Mouse (Mus musculus): ENCODE data around the gene Plac8. TPM values are rescaled to one million over a fixed set of nuclear protein-coding genes. Genes with fewer than 3 reads are reported as not detected.

Plac8 gene
- 1.8 and 3.0 TPM in 2 replicates for polyA plus RNA-seq (2016; fragmentation: Nextera tagmentation; extraction: Ambion mirVana)

DNA sequence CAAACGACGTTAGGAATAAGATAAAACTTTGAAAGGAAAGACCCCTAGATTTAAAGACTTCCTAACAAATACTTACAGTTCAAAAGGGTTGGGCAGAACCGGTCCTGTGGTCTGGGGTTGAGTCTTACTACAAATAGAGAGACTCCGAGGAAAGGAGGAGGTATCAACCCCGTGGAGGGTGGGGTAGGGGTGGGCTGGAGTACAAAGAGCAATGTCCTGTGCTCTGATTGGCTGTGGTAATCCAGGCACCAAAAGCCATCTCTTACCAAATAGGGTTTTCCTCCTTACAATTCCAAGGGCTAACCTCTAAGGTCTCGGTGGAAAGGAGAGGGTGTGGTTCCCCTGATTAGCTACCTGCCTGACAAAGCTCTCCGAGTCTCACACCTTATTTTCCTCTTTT, at the start of gene Plac8:
TSS of gene Plac8 (minus strand) at position 177 of the 400 bp plus-strand sequence.
- 52% methylated on average over 7 of the region's 7 CpGs for WGBS
- H3K4me1 ChIP-seq, result no peaks in the 10 kb centered on the region

DNA sequence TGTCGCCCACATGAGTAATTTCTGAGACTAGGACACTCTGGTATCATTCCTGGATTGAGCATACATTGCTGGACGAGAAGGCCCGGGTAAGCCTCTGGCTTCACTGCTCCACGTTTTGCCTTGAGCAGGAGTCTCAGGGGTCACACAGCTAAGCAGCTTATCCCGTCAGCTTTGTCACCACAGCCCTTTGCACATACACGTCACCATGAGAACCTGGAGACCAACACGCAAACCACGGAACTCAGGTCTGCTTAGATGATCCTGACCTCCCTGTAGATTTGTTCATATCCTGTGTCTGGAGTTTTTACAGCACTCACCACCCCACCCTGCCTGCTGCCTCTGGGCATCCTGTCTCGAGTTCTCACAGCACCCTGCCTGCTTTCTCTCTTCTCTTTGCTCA, 48.9 kb upstream of the Plac8 start:
- ATAC-seq (ENCODE audit: low FRiP score), result no peak
- H3K4me2 ChIP-seq (replicated peaks), result no peak overlapping the region
- H3K4me1 ChIP-seq, result no peaks in the 10 kb centered on the region
- H3K27me3 ChIP-seq, result no peaks in the 10 kb centered on the region
- no peak overlapping the region for H3K9ac ChIP-seq
- 72% methylated on average over 9 of the region's 9 CpGs for WGBS
- H3K4me3 ChIP-seq, result no peak overlapping the region
- H3K36me3 ChIP-seq, result no peaks in the 10 kb centered on the region
- no peaks in the 10 kb centered on the region for H3K9me3 ChIP-seq (replicated peaks)
- no peak overlapping the region for H3K27ac ChIP-seq

More for the DNA sequence above, at the start of gene Plac8:
- no peak within 1 kb of the TSS for H3K4me2 ChIP-seq (replicated peaks)
- no peak within 1 kb of the TSS for H3K27ac ChIP-seq
- no peaks in the 10 kb centered on the region for H3K9me3 ChIP-seq (replicated peaks)
- no peak for ATAC-seq (ENCODE audit: low FRiP score)
- H3K9ac ChIP-seq, result no peak within 1 kb of the TSS
- no peaks in the 10 kb centered on the region for H3K27me3 ChIP-seq
- no peak within 1 kb of the TSS for H3K4me3 ChIP-seq
- H3K36me3 ChIP-seq, result no peaks in the 10 kb centered on the region

DNA sequence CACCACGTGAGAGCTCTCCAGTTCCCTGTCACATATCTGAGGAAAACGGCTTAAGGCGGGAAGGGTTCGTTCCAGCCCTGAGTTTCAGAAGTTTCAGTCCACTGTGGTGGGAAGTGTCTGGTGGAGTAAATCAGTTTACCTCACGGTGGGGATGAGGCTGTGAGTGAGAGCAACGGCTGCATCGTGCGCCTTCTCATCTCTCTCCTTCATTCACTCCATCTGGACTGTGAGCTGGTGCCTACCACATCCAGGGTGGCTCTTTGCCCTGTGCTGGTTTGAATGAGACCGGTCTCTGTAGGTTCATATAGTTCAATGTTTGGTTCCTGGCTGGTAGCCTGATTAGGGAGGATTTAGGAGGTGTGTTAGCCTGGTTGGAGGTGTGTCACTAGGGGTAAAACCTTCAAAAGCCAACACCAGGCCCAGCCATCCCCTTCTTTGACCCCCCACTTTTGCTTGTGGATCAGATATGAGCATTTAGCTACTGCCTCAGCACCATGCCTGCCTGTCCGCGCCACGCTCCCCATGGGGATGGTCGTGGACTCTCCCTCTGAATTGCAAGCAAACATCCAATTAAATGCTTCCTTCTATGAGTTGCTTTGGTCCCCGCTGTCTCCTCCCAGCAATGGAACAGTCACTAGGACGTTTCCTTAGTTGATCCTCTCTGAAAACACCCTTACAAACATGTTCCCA, 47.7 kb upstream of the Plac8 start:
- Histone ChIP-seq H3K4me3 (no peak overlapping the region), H3K36me3 (no peaks in the 10 kb centered on the region), H3K4me2 (replicated peaks) (no peak overlapping the region), H3K9me3 (replicated peaks) (no peaks in the 10 kb centered on the region), H3K4me1 (no peaks in the 10 kb centered on the region), H3K27me3 (no peaks in the 10 kb centered on the region), H3K27ac (no peak overlapping the region), H3K9ac (no peak overlapping the region)
- WGBS, result 90% methylated on average over 15 of the region's 15 CpGs
- no peak for ATAC-seq (ENCODE audit: low FRiP score)

DNA sequence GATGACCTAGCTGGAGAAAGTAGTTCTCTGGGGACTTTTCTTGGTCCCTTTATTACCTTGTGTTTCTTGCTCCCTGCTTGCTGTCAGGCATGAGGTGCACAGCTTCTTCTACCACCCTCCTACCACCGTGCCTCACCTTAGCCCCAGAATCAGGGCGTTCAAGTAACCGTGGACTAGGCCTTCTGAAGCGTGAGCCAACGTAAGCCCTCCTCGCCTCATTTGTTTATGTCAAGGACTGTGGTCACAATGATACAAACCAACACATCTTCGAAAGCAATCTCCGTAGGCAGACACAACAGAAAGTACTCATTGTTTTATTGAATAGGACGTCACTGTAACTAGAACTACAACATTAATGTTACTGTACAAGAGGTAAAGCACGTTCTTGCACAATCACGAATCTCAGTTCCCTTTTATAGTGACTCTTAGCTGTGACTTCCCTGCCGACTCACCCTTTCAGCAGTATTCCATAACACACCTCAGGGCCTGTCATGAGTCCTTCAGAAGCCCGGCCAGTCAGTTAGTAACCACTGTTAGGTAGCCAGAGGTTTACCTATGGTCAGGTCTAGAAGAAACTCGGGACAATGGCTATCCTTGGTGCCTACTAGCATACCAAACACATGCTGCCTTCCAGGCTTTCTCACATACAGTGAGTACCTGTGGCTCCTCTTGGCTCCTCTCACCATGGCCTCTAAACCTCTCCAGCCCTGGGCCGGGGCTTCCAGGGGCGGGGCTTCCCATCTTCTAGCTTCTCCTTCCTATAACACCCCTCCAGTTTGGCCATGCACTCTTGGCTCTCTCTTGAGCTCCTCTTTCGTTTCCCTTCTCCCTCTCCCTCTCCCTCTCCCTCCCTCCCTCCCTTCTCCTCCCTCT, 42.1 kb upstream of the Plac8 start:
- no peak overlapping the region for H3K4me2 ChIP-seq (replicated peaks)
- ATAC-seq (ENCODE audit: low FRiP score), result no peak
- H3K9me3 ChIP-seq (replicated peaks), result no peaks in the 10 kb centered on the region
- WGBS, result 93% methylated on average over 17 of the region's 17 CpGs
- no peak overlapping the region for H3K27ac ChIP-seq
- no peaks in the 10 kb centered on the region for H3K36me3 ChIP-seq
- no peak overlapping the region for H3K9ac ChIP-seq
- H3K4me3 ChIP-seq, result no peak overlapping the region
- no peaks in the 10 kb centered on the region for H3K27me3 ChIP-seq
- H3K4me1 ChIP-seq, result no peaks in the 10 kb centered on the region

DNA sequence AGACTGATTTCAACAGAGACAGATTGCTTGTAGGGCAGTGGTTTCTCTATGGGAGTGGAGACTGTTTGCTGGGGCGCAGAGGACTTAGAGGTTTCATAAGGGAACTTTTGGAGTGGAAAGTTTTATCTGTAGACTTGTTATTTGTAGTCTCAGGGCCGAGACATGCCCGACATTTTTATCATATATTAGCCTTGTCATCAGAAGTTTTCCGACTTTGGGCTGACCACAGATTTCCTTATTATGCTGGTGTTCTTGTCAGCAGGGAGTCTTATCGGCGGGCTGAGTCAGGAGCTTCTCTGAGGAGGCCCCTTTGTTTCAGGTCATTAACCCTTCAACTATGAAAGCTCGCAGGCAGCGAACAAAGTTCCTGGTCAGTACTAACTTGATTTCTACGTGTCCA, 35.8 kb upstream of the Plac8 start:
- H3K9me3 ChIP-seq (replicated peaks), result no peaks in the 10 kb centered on the region
- no peak overlapping the region for H3K27ac ChIP-seq
- no peak for ATAC-seq (ENCODE audit: low FRiP score)
- no peak overlapping the region for H3K4me3 ChIP-seq
- no peaks in the 10 kb centered on the region for H3K27me3 ChIP-seq
- WGBS, result 87% methylated on average over 9 of the region's 9 CpGs
- no peak overlapping the region for H3K9ac ChIP-seq
- H3K36me3 ChIP-seq, result no peaks in the 10 kb centered on the region
- H3K4me2 ChIP-seq (replicated peaks), result no peak overlapping the region
- no peaks in the 10 kb centered on the region for H3K4me1 ChIP-seq

DNA sequence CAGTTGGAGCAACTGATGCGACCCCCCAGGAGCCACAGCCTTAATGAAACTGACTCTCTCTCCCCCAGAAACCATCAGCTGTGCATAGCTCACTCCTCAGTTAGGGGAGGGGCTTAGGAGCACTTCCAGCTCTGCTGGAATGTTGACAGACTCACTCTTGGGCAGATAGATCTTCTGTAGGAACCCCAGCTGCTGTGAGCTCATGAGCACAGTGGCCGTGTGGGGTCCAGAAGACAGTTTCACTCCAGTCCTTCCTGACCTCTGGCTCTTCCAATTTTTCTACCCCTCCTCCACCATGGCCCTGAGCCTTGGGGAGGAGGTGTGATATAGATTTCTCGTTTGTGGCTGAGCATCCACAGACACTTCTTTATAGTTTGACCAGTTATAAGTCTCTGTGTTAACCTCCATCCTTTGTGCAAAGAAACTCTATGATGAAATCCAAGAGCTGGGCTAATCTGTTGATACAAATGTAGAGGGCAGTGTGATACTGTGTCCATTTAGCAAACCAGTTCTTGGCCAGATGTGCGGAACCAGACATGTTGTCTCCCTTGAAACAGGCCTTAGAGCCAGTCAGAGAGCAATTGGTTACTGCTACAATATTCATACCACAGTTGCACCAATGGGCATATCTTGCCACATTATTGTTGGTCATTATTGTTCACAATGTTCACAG, 35.2 kb upstream of the Plac8 start:
- Histone ChIP-seq H3K9ac (no peak overlapping the region), H3K27ac (no peak overlapping the region), H3K4me3 (no peak overlapping the region), H3K9me3 (replicated peaks) (no peaks in the 10 kb centered on the region), H3K4me1 (no peaks in the 10 kb centered on the region), H3K27me3 (no peaks in the 10 kb centered on the region), H3K36me3 (no peaks in the 10 kb centered on the region), H3K4me2 (replicated peaks) (no peak overlapping the region)
- no peak for ATAC-seq (ENCODE audit: low FRiP score)
- WGBS, result 74% methylated on average over 4 of the region's 4 CpGs

DNA sequence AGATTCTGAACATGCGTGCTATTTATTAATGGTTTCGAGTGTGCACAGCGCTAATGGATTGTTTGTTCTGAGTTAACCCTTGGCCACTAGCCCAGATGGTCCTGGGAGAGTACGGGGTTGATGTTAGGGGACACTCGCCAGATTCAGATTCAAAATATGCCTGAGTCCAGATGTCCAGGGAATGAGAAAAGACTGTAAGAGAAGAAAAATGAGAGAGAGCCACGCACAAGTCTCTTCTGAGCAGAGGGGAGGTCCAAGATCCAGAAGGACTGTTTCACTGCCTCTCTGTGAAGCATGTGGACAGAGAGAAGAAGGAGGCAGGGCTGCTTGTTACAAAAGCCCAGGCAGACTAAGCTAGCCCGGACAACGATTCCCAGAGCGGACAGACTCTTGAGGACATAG, 33.8 kb upstream of the Plac8 start:
- Histone ChIP-seq H3K4me1 (no peaks in the 10 kb centered on the region), H3K36me3 (no peaks in the 10 kb centered on the region), H3K9me3 (replicated peaks) (no peaks in the 10 kb centered on the region), H3K9ac (no peak overlapping the region), H3K4me2 (replicated peaks) (no peak overlapping the region), H3K4me3 (no peak overlapping the region), H3K27ac (no peak overlapping the region), H3K27me3 (no peaks in the 10 kb centered on the region)
- no peak for ATAC-seq (ENCODE audit: low FRiP score)
- WGBS, result 68% methylated on average over 9 of the region's 9 CpGs

DNA sequence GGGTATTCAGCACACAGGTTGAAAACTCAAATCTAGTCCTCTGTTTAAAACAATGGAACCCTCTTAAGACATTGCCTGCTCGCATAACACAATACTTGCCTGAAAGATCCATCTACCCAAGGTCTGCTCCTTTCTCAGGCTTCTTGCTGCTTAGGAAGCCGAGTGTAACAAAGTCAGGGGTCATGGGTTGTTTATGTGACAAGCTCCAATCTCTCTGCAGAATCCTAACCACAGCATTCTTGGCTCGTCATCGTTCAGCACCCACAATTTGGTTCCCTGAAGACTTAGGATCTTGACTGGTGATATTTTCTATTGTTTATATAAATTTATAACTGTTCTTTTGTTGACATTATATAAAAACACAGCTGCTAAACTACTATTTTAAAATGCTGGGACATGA, 32.0 kb upstream of the Plac8 start:
- Histone ChIP-seq H3K27me3 (no peaks in the 10 kb centered on the region), H3K36me3 (no peaks in the 10 kb centered on the region), H3K9me3 (replicated peaks) (no peaks in the 10 kb centered on the region), H3K4me1 (no peaks in the 10 kb centered on the region), H3K9ac (no peak overlapping the region), H3K4me3 (no peak overlapping the region), H3K27ac (no peak overlapping the region), H3K4me2 (replicated peaks) (no peak overlapping the region)
- WGBS, result 70% methylated on average over 4 of the region's 4 CpGs
- ATAC-seq (ENCODE audit: low FRiP score), result no peak

DNA sequence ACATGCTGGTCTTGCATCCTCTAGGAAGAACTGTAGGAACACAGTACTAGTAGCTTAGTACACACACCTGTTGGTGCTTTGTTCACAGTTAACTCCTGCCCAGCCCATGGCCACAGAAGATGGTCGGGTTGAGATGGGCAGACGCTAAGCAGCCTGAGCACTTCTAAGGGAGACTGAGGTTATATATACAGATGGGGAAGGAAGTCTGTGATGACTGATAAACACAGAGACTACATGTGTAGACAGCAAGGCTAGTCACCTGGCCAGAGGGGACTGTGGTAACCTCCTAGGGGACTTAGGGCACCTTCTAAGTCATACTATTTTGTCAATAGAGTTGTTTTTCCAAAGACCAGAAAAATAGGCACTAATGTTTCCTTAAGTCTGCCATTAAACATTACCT, 29.8 kb upstream of the Plac8 start:
- ATAC-seq (ENCODE audit: low FRiP score), result no peak
- Histone ChIP-seq H3K4me2 (replicated peaks) (no peak overlapping the region), H3K27me3 (no peaks in the 10 kb centered on the region), H3K9me3 (replicated peaks) (no peaks in the 10 kb centered on the region), H3K4me1 (no peaks in the 10 kb centered on the region), H3K27ac (no peak overlapping the region), H3K9ac (no peak overlapping the region), H3K36me3 (no peaks in the 10 kb centered on the region), H3K4me3 (no peak overlapping the region)
- 86% methylated on average over 2 of the region's 2 CpGs for WGBS

DNA sequence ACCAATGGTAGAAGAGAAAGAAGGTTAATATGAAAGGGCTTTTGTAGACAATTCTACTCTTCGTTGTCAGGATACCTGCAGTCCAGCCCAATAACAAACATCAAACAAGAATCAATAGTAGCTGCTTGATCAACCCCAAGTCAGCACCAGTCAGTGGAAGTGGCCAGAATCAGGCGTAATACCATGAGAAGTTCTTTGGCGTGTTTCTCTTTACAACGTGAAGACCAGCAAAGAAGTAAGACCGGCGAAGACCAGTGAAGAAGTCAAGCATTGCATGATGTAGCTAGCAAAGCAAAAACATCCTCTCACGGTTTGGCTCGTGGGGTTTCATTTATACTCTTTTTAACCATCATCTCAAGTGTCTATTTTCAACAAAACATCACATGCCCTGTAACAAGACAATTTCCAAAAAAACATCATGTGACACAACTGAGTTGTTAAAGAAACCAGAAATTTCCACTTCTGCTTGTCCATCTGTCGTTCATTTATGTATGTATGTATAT, 27.0 kb upstream of the Plac8 start:
- 91% methylated on average over 9 of the region's 9 CpGs for WGBS
- H3K4me2 ChIP-seq (replicated peaks), result no peak overlapping the region
- H3K27me3 ChIP-seq, result no peaks in the 10 kb centered on the region; the same call in 1 of the 2 replicates
- 0 out of 2 replicates have a peak, but pooled peaks cover 3% of the 10 kb centered on the region for H3K9me3 ChIP-seq (replicated peaks)
- no peaks in the 10 kb centered on the region for H3K36me3 ChIP-seq
- H3K4me1 ChIP-seq, result no peaks in the 10 kb centered on the region
- no peak overlapping the region for H3K27ac ChIP-seq
- H3K9ac ChIP-seq, result no peak overlapping the region
- no peak overlapping the region for H3K4me3 ChIP-seq
- ATAC-seq (ENCODE audit: low FRiP score), result no peak

DNA sequence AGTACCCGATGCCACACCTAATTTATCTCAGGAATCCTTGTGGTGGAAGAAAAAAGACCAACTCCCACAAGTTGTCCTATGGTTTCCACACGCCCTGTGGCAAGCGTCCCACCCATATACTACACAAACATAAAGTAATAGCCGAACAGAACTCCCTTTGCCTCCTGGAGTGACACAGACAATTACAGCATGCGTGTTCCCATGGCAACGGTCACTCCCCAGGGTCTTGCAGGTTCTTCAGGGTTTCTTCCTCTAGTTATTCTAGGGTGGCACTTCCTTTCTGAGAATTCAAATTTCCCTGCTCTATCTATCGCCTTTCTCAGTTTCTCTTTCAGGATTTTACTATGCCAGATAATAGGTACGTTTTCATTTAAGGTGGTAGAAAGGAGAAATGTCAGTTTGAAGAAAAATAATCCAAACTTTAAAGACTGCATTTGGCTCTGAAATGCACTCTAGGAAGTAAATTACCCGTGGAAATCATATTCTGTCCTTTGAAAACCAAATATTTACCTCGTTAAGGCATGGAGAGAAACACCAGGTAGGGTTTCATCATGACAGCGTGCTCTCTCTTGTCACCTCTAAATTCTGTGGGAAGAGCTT, 25.9 kb upstream of the Plac8 start:
- Histone ChIP-seq H3K4me1 (no peaks in the 10 kb centered on the region), H3K4me2 (replicated peaks) (no peak overlapping the region), H3K36me3 (no peaks in the 10 kb centered on the region), H3K27ac (no peak overlapping the region), H3K27me3 (no peaks in the 10 kb centered on the region; the same call in 1 of the 2 replicates), H3K4me3 (no peak overlapping the region), H3K9ac (no peak overlapping the region), H3K9me3 (replicated peaks) (peaks cover 6% of the 10 kb centered on the region; the same call in 1 of the 2 replicates)
- WGBS, result 72% methylated on average over 11 of the region's 11 CpGs
- no peak for ATAC-seq (ENCODE audit: low FRiP score)

DNA sequence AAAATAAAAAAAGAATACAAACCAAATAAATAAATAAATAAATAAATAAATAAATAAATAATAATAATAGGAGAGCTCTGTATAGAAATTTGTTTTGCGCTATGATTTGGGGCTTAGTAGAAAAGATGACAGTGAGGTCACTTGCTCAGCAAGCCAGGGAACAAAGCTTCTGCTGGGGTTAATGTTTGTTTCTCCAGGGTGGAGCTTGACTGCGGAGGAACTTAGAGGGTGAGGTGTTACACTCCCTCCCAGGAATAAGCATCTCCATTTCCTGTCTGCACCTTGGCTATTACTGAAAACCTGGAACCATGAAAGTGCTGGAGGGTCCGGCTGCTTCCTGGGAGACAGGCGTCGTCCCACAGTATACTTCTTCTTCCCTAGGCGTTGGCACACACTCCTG, 24.0 kb upstream of the Plac8 start:
- WGBS, result 90% methylated on average over 6 of the region's 6 CpGs

More for the DNA sequence above, 24.0 kb upstream of the Plac8 start:
- H3K4me2 ChIP-seq (replicated peaks), result no peak overlapping the region
- no peaks in the 10 kb centered on the region for H3K36me3 ChIP-seq
- no peak overlapping the region for H3K27ac ChIP-seq
- H3K4me1 ChIP-seq, result no peaks in the 10 kb centered on the region
- H3K9me3 ChIP-seq (replicated peaks), result peaks cover 6% of the 10 kb centered on the region; the same call in 1 of the 2 replicates
- no peaks in the 10 kb centered on the region; the same call in 1 of the 2 replicates for H3K27me3 ChIP-seq
- no peak overlapping the region for H3K4me3 ChIP-seq
- no peak for ATAC-seq (ENCODE audit: low FRiP score)
- H3K9ac ChIP-seq, result no peak overlapping the region
